Mouse (Mus musculus) bone marrow macrophage, adult 2 months (primary cell): ENCODE data around the gene Ube2o.

Experiments used
- CTCF ChIP-seq: IDR thresholded peaks from 2 replicates; pipeline ENCODE4 v1.5.1; 2012; ENCODE audit warnings: low read depth, mild to moderate bottlenecking, low read length, moderate library complexity
- POLR2A ChIP-seq: IDR thresholded peaks from 2 replicates; pipeline ENCODE4 v1.6.1; 2012; ENCODE audit warnings: mild to moderate bottlenecking, low read depth, low read length, borderline replicate concordance

DNA sequence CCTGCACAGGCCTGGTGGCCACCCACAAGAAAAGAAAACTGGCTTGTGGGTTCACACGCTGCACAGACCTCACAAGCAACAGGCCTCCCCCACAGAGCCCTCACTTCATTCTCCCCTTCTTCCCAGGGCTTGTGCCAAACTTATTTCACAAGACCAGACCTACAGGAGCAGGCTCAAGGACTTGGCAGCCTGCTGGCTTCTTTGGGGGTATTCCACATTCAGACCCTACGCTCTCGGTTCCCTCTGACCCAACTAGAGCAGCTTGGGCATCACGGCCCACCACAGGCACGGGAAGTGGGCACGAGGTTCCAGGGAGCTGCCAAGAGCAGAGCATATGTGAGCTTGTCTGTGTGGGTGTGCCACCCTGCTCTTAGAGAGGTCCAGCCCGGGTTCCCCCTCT lies 36.4 kb upstream of the Ube2o start:
- TF ChIP-seq POLR2A = no peak
- no peak for TF ChIP-seq CTCF
